Mouse (Mus musculus): ENCODE measurements around the gene Stum.

DNA sequence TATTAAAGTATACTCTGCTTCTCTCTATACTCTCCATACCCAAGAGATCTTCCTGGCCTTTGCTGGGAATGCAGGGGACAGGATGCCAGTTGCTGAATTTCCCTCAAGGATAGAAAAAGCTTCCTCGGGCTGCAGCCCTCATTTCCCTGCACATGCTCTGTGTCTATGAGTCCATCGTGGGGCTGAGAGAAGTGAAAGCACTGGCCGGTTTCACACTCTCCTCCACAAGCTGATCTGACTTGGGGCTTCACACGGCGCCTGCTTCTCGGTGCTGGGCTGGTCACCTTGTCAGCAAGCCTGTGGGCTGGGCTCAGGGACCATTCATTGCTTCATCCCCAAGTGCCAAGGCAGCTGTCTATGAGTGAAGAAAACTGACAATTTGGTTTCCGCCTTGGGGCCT lies 25.4 kb upstream of the Stum start:
- TF ChIP-seq CTCF (IDR thresholded peaks at IDR 0.05; ENCODE audit: borderline replicate concordance, extremely low read depth, insufficient read depth, insufficient read length) (no peak), POLR2A (IDR thresholded peaks at IDR 0.05; ENCODE audit: borderline replicate concordance, extremely low read depth, insufficient read depth, insufficient read length, poor library complexity, severe bottlenecking) (no peak)

All from brain, embryonic 14.5 days (tissue).